Mouse (Mus musculus): ENCODE measurements around the gene H6pd. TPM values are rescaled to one million over a fixed set of nuclear protein-coding genes. Genes with fewer than 3 reads are reported as not detected.

The H6pd gene
- polyA plus RNA-seq, 1 experiment, result 21.8 TPM

GRCm38 (mm10) chr4:149955631-149956030 lies 53.2 kb downstream of the H6pd start:
- H3K4me3 ChIP-seq, result peak overlapping the region; percentile 81
- H3K4me2 ChIP-seq (ENCODE audit: low read depth), result peak overlapping the region; percentile 95
- no peak overlapping the region for H3ac ChIP-seq (ENCODE audit: control insufficient read depth, insufficient read length)
- H3K36me3 ChIP-seq (ENCODE audit: control insufficient read depth, insufficient read depth), result peaks cover 3% of the 10 kb centered on the region
- no peaks in the 10 kb centered on the region for H3K27me3 ChIP-seq (ENCODE audit: control insufficient read depth, insufficient read depth, insufficient read length)
- TF ChIP-seq MYOD1 (IDR thresholded peaks at IDR 0.05; ENCODE audit: control insufficient read depth in 1 of 3, insufficient read length in 2 of 3, low read depth in 2 of 3), result no peak
- TF ChIP-seq TCF3 (IDR thresholded peaks at IDR 0.05; ENCODE audit: insufficient read length, low read depth), result no peak
- no peak for TF ChIP-seq POLR2A (IDR thresholded peaks at IDR 0.05; ENCODE audit: insufficient read length, low read depth)
- no peak for TF ChIP-seq E2F4 (IDR thresholded peaks at IDR 0.05; ENCODE audit: insufficient read depth)
- TF ChIP-seq POLR2AphosphoS2 (IDR thresholded peaks at IDR 0.05; ENCODE audit: insufficient read length, low read depth), result no peak
- no peak for TF ChIP-seq MAX (IDR thresholded peaks at IDR 0.05; ENCODE audit: low read depth)
- no peak for TF ChIP-seq TCF12 (IDR thresholded peaks at IDR 0.05; ENCODE audit: insufficient read depth, poor library complexity, severe bottlenecking)
- no peak for TF ChIP-seq CEBPB (IDR thresholded peaks at IDR 0.05; ENCODE audit: insufficient read depth, poor library complexity, severe bottlenecking)
- TF ChIP-seq REST (IDR thresholded peaks at IDR 0.05; ENCODE audit: insufficient read depth, insufficient read length), result no peak
- TF ChIP-seq USF1 (IDR thresholded peaks at IDR 0.05; ENCODE audit: low read depth), result no peak
- TF ChIP-seq SRF (IDR thresholded peaks at IDR 0.05; ENCODE audit: control insufficient read depth, insufficient read length, low read depth), result no peak
- TF ChIP-seq MYOG (IDR thresholded peaks at IDR 0.05; ENCODE audit: control insufficient read depth in 1 of 3, insufficient read depth in 1 of 3, insufficient read length in 2 of 3, low read depth in 2 of 3), result no peak
- peaks cover 31% of the 10 kb centered on the region for H3K79me2 ChIP-seq (ENCODE audit: control insufficient read depth, insufficient read depth)

- H3ac ChIP-seq (ENCODE audit: control insufficient read depth, insufficient read length), result peak within 1 kb of the TSS; percentile 82
- peak within 1 kb of the TSS; percentile 81 for H3K4me3 ChIP-seq
- no peaks in the 10 kb centered on the region for H3K27me3 ChIP-seq (ENCODE audit: control insufficient read depth, insufficient read depth, insufficient read length)
- H3K4me2 ChIP-seq (ENCODE audit: low read depth), result peak within 1 kb of the TSS; percentile 95
- H3K79me2 ChIP-seq (ENCODE audit: control insufficient read depth, insufficient read depth), result peaks cover 36% of the 10 kb centered on the region
- peaks cover 3% of the 10 kb centered on the region for H3K36me3 ChIP-seq (ENCODE audit: control insufficient read depth, insufficient read depth)
- TF ChIP-seq SRF (IDR thresholded peaks at IDR 0.05; ENCODE audit: control insufficient read depth, insufficient read length, low read depth) (peak; percentile 53), REST (IDR thresholded peaks at IDR 0.05; ENCODE audit: insufficient read depth, insufficient read length) (no peak), E2F4 (IDR thresholded peaks at IDR 0.05; ENCODE audit: insufficient read depth) (peak; percentile 13), MYOD1 (IDR thresholded peaks at IDR 0.05; ENCODE audit: control insufficient read depth in 1 of 3, insufficient read length in 2 of 3, low read depth in 2 of 3) (no peak), USF1 (IDR thresholded peaks at IDR 0.05; ENCODE audit: low read depth) (no peak), POLR2A (IDR thresholded peaks at IDR 0.05; ENCODE audit: insufficient read length, low read depth) (peak; percentile 92), MAX (IDR thresholded peaks at IDR 0.05; ENCODE audit: low read depth) (no peak), CEBPB (IDR thresholded peaks at IDR 0.05; ENCODE audit: insufficient read depth, poor library complexity, severe bottlenecking) (no peak), MYOG (IDR thresholded peaks at IDR 0.05; ENCODE audit: control insufficient read depth in 1 of 3, insufficient read depth in 1 of 3, insufficient read length in 2 of 3, low read depth in 2 of 3) (no peak), POLR2AphosphoS2 (IDR thresholded peaks at IDR 0.05; ENCODE audit: insufficient read length, low read depth) (peak; percentile 71), TCF12 (IDR thresholded peaks at IDR 0.05; ENCODE audit: insufficient read depth, poor library complexity, severe bottlenecking) (no peak), TCF3 (IDR thresholded peaks at IDR 0.05; ENCODE audit: insufficient read length, low read depth) (no peak)
These were observed 53.9 kb downstream of the H6pd start, which contains the start of gene Spsb1 for GRCm38 (mm10) chr4:149954893-149955439. Gene Spsb1 (minus strand): TSS chr4:149955043.

DNA sequence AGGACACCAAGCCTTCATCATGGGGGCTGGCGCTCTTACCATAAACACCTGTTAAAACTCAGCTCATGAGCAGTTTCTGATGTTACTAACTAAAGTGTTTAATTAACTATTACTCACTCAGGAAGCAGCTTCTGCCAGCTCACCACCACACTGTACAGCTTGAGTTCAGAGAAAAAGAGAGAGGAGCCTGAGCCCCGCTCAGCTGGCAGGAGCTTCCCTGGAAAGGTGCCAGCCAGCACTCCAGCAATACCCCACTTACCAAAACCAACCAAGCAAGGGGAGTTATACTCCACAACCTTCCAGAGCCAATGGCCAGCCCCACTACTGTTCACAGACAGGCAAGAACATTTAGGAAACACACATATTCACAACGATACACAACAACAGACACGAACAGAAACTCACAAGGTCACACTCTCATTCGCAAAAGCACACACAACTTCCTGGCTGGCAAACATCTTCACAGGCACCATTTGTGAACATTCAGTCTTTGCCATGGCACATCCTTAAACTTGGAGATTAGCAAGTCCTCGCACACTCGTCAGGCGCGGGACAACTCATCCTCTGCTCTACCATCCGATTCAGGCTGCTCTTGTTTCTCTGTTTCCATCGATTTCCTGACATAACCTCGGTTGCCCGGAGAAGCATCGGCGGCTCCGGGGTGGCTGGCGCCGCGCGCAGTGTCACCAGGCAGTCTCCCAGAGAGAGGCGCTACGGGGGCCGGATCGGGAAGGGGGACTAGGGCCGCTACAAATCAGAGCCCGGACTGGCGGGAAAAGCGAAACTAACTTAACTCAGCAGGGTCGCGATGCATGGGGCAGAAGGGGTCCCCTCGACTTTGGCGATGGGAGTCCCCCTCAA lies 55.0 kb downstream of the H6pd start:
- peak overlapping the region; percentile 81 for H3K4me3 ChIP-seq
- no peaks in the 10 kb centered on the region for H3K27me3 ChIP-seq (ENCODE audit: control insufficient read depth, insufficient read depth, insufficient read length)
- H3K4me2 ChIP-seq (ENCODE audit: low read depth), result peak overlapping the region; percentile 90
- no peak for TF ChIP-seq TCF12 (IDR thresholded peaks at IDR 0.05; ENCODE audit: insufficient read depth, poor library complexity, severe bottlenecking)
- TF ChIP-seq TCF3 (IDR thresholded peaks at IDR 0.05; ENCODE audit: insufficient read length, low read depth), result no peak
- TF ChIP-seq REST (IDR thresholded peaks at IDR 0.05; ENCODE audit: insufficient read depth, insufficient read length), result no peak
- no peak for TF ChIP-seq POLR2A (IDR thresholded peaks at IDR 0.05; ENCODE audit: insufficient read length, low read depth)
- no peak for TF ChIP-seq POLR2AphosphoS2 (IDR thresholded peaks at IDR 0.05; ENCODE audit: insufficient read length, low read depth)
- TF ChIP-seq MAX (IDR thresholded peaks at IDR 0.05; ENCODE audit: low read depth), result no peak
- TF ChIP-seq USF1 (IDR thresholded peaks at IDR 0.05; ENCODE audit: low read depth), result no peak
- no peak for TF ChIP-seq MYOG (IDR thresholded peaks at IDR 0.05; ENCODE audit: control insufficient read depth in 1 of 3, insufficient read depth in 1 of 3, insufficient read length in 2 of 3, low read depth in 2 of 3)
- TF ChIP-seq SRF (IDR thresholded peaks at IDR 0.05; ENCODE audit: control insufficient read depth, insufficient read length, low read depth), result no peak
- TF ChIP-seq E2F4 (IDR thresholded peaks at IDR 0.05; ENCODE audit: insufficient read depth), result no peak
- no peak for TF ChIP-seq MYOD1 (IDR thresholded peaks at IDR 0.05; ENCODE audit: control insufficient read depth in 1 of 3, insufficient read length in 2 of 3, low read depth in 2 of 3)
- peaks cover 40% of the 10 kb centered on the region for H3K79me2 ChIP-seq (ENCODE audit: control insufficient read depth, insufficient read depth)
- H3ac ChIP-seq (ENCODE audit: control insufficient read depth, insufficient read length), result peak overlapping the region; percentile 82
- peaks cover 3% of the 10 kb centered on the region for H3K36me3 ChIP-seq (ENCODE audit: control insufficient read depth, insufficient read depth)

GRCm38 (mm10) chr4:149952201-149952600 lies 56.6 kb downstream of the H6pd start:
- Histone ChIP-seq H3K27me3 (ENCODE audit: control insufficient read depth, insufficient read depth, insufficient read length) (no peaks in the 10 kb centered on the region), H3K4me3 (peak overlapping the region; percentile 81), H3K79me2 (ENCODE audit: control insufficient read depth, insufficient read depth) (peaks cover 48% of the 10 kb centered on the region), H3K4me2 (ENCODE audit: low read depth) (no peak overlapping the region), H3K36me3 (ENCODE audit: control insufficient read depth, insufficient read depth) (peaks cover 3% of the 10 kb centered on the region), H3ac (ENCODE audit: control insufficient read depth, insufficient read length) (no peak overlapping the region)
- no peak for TF ChIP-seq TCF3 (IDR thresholded peaks at IDR 0.05; ENCODE audit: insufficient read length, low read depth)
- no peak for TF ChIP-seq E2F4 (IDR thresholded peaks at IDR 0.05; ENCODE audit: insufficient read depth)
- no peak for TF ChIP-seq REST (IDR thresholded peaks at IDR 0.05; ENCODE audit: insufficient read depth, insufficient read length)
- TF ChIP-seq CEBPB (IDR thresholded peaks at IDR 0.05; ENCODE audit: insufficient read depth, poor library complexity, severe bottlenecking), result no peak
- no peak for TF ChIP-seq TCF12 (IDR thresholded peaks at IDR 0.05; ENCODE audit: insufficient read depth, poor library complexity, severe bottlenecking)
- TF ChIP-seq MYOG (IDR thresholded peaks at IDR 0.05; ENCODE audit: control insufficient read depth in 1 of 3, insufficient read depth in 1 of 3, insufficient read length in 2 of 3, low read depth in 2 of 3), result no peak
- no peak for TF ChIP-seq POLR2AphosphoS2 (IDR thresholded peaks at IDR 0.05; ENCODE audit: insufficient read length, low read depth)
- no peak for TF ChIP-seq POLR2A (IDR thresholded peaks at IDR 0.05; ENCODE audit: insufficient read length, low read depth)
- no peak for TF ChIP-seq MYOD1 (IDR thresholded peaks at IDR 0.05; ENCODE audit: control insufficient read depth in 1 of 3, insufficient read length in 2 of 3, low read depth in 2 of 3)
- TF ChIP-seq USF1 (IDR thresholded peaks at IDR 0.05; ENCODE audit: low read depth), result no peak
- TF ChIP-seq MAX (IDR thresholded peaks at IDR 0.05; ENCODE audit: low read depth), result no peak
- no peak for TF ChIP-seq SRF (IDR thresholded peaks at IDR 0.05; ENCODE audit: control insufficient read depth, insufficient read length, low read depth)

Measured in myocyte (in vitro differentiated cells).